In the genomic region with DNA sequence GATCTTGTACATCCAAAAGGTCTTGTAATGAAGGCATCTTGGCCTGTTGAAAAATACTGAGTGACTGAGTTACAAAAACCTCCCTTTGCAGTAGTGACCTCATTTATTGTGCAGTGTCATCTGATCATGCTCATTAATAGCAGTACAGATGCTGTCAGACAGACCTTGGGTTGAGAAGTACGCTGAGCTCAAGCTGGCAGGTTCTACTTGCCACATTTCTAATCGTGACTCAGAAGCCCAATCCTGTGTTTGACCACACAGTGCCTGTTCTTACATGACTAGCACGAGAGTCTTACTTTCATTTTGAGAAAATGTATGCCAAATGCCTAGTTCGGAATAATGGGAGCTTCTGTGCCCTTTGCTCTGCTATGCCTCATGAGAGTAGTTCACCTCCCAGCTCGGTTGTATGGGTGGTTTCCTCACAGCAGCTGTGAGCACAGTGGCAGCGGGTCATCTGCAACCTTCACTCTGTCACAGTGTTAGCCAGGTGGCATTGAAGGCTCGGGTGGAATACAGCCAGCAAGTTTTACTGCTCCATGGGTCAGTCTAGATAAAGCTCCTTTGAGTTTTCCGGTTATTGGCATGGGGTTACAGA, we compare ENCODE assay signal across 24 mouse cellular contexts. TPM values are rescaled to one million over a fixed set of nuclear protein-coding genes. Genes with fewer than 3 reads are reported as not detected.
A peak's percentile ranks its signal among the peaks of the same experiment; 100 is the strongest.
DNase-seq lines count a peak whose midpoint lies in the region; ATAC-seq and TF ChIP-seq lines count a peak whose summit lies in the region.
"Had no signal": no experiment of that assay in that cellular context is flagged by ENCODE, and none has a peak within 500 bp of the region (broad histone marks: within the 10 kb centered on the region; RNA-seq: fewer than 3 reads in every experiment).

No protein-coding gene starts in this region.

- H3K79me2 ChIP-seq in liver, adult 2 months (ENCODE audit: control insufficient read depth, insufficient read depth, low read length): peaks cover 23% of the 10 kb centered on the region; the same call in 1 of the 2 replicates

- H3K4me1 ChIP-seq in liver, adult 2 months (ENCODE audit: control insufficient read depth, insufficient read depth, low read length): peaks cover 18% of the 10 kb centered on the region
- H3K4me1 ChIP-seq in liver, embryonic 12.5 days: peaks cover 12% of the 10 kb centered on the region
- H3K4me1 ChIP-seq: embryonic facial prominence, embryonic 10.5 days; hindbrain, embryonic 10.5 days; intestine, embryonic 15.5 days; stomach, embryonic 15.5 days had no signal

- H3K27ac ChIP-seq in liver, adult 2 months (replicated peaks; ENCODE audit: insufficient read depth, low read depth, low read length): peak overlapping the region; percentile 15; the same call in 1 of the 2 replicates
- H3K27ac ChIP-seq in liver, embryonic 12.5 days: no peak overlapping the region
- H3K27ac ChIP-seq: embryonic facial prominence, embryonic 10.5 days; forebrain, embryonic 15.5 days; hindbrain, embryonic 10.5 days; intestine, embryonic 15.5 days; layer of hippocampus, adult 2 months; macrophage; stomach, embryonic 15.5 days had no signal

- no peak overlapping the region for H3K4me2 ChIP-seq in liver, embryonic 12.5 days
- H3K4me2 ChIP-seq: forebrain, embryonic 15.5 days; heart, embryonic 11.5 days; intestine, embryonic 15.5 days; midbrain, embryonic 11.5 days; stomach, embryonic 15.5 days had no signal

- 27% methylated on average over 8 of the region's 8 CpGs for whole genome bisulfite sequencing in liver, adult 2 months
- 86% methylated on average over 8 of the region's 8 CpGs for WGBS in liver, embryonic 12.5 days (ENCODE audit: insufficient replicate concordance)

- no peak overlapping the region for H3K9ac ChIP-seq in liver, adult 2 months (ENCODE audit: low read depth, low read length)
- H3K9ac ChIP-seq in liver, embryonic 12.5 days: no peak overlapping the region
- H3K9ac ChIP-seq: forebrain, embryonic 15.5 days; intestine, embryonic 15.5 days; stomach, embryonic 15.5 days had no signal

- no peaks in the 10 kb centered on the region for H3K27me3 ChIP-seq in liver, adult 2 months (ENCODE audit: control insufficient read depth, insufficient read depth, low read length)
- no peaks in the 10 kb centered on the region for H3K27me3 ChIP-seq in liver, embryonic 12.5 days (replicated peaks)
- H3K27me3 ChIP-seq: forebrain, embryonic 15.5 days; intestine, embryonic 15.5 days; stomach, embryonic 15.5 days had no signal

- no peak overlapping the region for H3K4me3 ChIP-seq in liver, adult 2 months (ENCODE audit: insufficient read depth, low read depth, low read length)
- no peak overlapping the region for H3K4me3 ChIP-seq in liver, embryonic 12.5 days
- H3K4me3 ChIP-seq: embryonic facial prominence, embryonic 10.5 days; forebrain, embryonic 15.5 days; hindbrain, embryonic 10.5 days; intestine, embryonic 15.5 days; layer of hippocampus, adult 2 months; stomach, embryonic 15.5 days had no signal

- no peak for TF ChIP-seq POLR2A in liver, adult 2 months (IDR thresholded peaks at IDR 0.05; ENCODE audit: extremely low read depth, insufficient read depth, low read length)

- no peak for TF ChIP-seq CTCF in liver, adult 2 months (IDR thresholded peaks at IDR 0.05; ENCODE audit: low read depth, low read length)

- H3K9me3 ChIP-seq in liver, embryonic 12.5 days (replicated peaks): no peaks in the 10 kb centered on the region
- H3K9me3 ChIP-seq: embryonic facial prominence, embryonic 10.5 days; forebrain, embryonic 15.5 days; hindbrain, embryonic 10.5 days; intestine, embryonic 15.5 days; stomach, embryonic 15.5 days had no signal

- peaks cover 26% of the 10 kb centered on the region for H3K36me3 ChIP-seq in liver, adult 2 months (ENCODE audit: control insufficient read depth, insufficient read depth, low read length)
- H3K36me3 ChIP-seq in liver, embryonic 12.5 days: peaks cover 93% of the 10 kb centered on the region

- peak; percentile 32 to 84 for DNase-seq in adrenal gland, adult (ENCODE audit: inconsistent age in 2 of 2, low spot score in 1 of 2)
- DNase-seq in adrenal gland, postnatal 25 days: no peak
- DNase-seq in liver, adult 2 months (ENCODE audit: extremely low read depth, low read depth, low spot score): peak; percentile 57
- peak; percentile 30 for DNase-seq in adipocyte (ENCODE audit: low spot score)
- DNase-seq in frontal cortex, postnatal 25 days (ENCODE audit: low spot score in 2 of 2): no peak
- DNase-seq in layer of hippocampus, postnatal 36 days: no peak
- DNase-seq: cerebellum, adult 11 months; cerebellum, adult 9-11 months; kidney, postnatal 25 days; thymus, postnatal 25 days had no signal

- no peak for ATAC-seq in liver, embryonic 12.5 days
- ATAC-seq: activated CD4-positive, CD25-positive, alpha-beta regulatory T cell, adult 4 months; forebrain, embryonic 15.5 days; hindbrain, embryonic 16.5 days; intestine, embryonic 15.5 days; lung, postnatal 0 days had no signal

RNA-seq across cellular contexts. Expression of a gene that starts 7.0 kb away (rescaled TPM):
- total RNA-seq in adrenal gland, postnatal 25 days (2021): 27.2 and 32.1 TPM in 2 replicates
- total RNA-seq in liver, adult 2 months (2014; rRNA removed): 5.2 and 7.7 TPM in 2 replicates
- polyA plus RNA-seq in liver, adult 2 months (2012; rRNA removed): 1.3 and 1.9 TPM in 2 replicates
- polyA plus RNA-seq in liver, embryonic 12.5 days (2016; fragmentation: Nextera tagmentation; extraction: Ambion mirVana): 23.5 and 24.2 TPM in 2 replicates
- 10 to 100 TPM; 12.4 TPM for total RNA-seq in layer of hippocampus, postnatal 36 days (2021)

RNA-seq across cellular contexts. Expression of a gene that starts 7.0 kb away (rescaled TPM):
- total RNA-seq in adrenal gland, postnatal 25 days (2021): 451 and 465 TPM in 2 replicates
- 559 and 593 TPM in 2 replicates for total RNA-seq in liver, adult 2 months (2014; rRNA removed)
- 314 and 324 TPM in 2 replicates for polyA plus RNA-seq in liver, adult 2 months (2012; rRNA removed)
- polyA plus RNA-seq in liver, embryonic 12.5 days (2016; fragmentation: Nextera tagmentation; extraction: Ambion mirVana): 409 and 425 TPM in 2 replicates
- 100 to 1,000 TPM; 256 to 257 TPM for total RNA-seq in layer of hippocampus, postnatal 36 days (2021)

RNA-seq across cellular contexts. Expression of a gene that starts 39.0 kb away (rescaled TPM):
- 11.1 and 14.4 TPM in 2 replicates for total RNA-seq in adrenal gland, postnatal 25 days (2021)
- total RNA-seq in liver, adult 2 months (2014; rRNA removed): 1.1 and 1.5 TPM in 2 replicates
- 1.6 and 2.6 TPM in 2 replicates for polyA plus RNA-seq in liver, adult 2 months (2012; rRNA removed)
- 10.0 and 10.4 TPM in 2 replicates for polyA plus RNA-seq in liver, embryonic 12.5 days (2016; fragmentation: Nextera tagmentation; extraction: Ambion mirVana)
- 10 to 100 TPM; 15.0 to 15.8 TPM for total RNA-seq in layer of hippocampus, postnatal 36 days (2021)

RNA-seq across cellular contexts. Expression of a gene that starts 43.8 kb away (rescaled TPM):
- 9.9 and 12.2 TPM in 2 replicates for total RNA-seq in adrenal gland, postnatal 25 days (2021)
- 677 and 1,125 TPM in 2 replicates for total RNA-seq in liver, adult 2 months (2014; rRNA removed)
- 409 and 422 TPM in 2 replicates for polyA plus RNA-seq in liver, adult 2 months (2012; rRNA removed)
- 230 and 235 TPM in 2 replicates for polyA plus RNA-seq in liver, embryonic 12.5 days (2016; fragmentation: Nextera tagmentation; extraction: Ambion mirVana)
- total RNA-seq in layer of hippocampus, postnatal 36 days (2021): 1 to 10 TPM; 1.7 to 2.2 TPM
- total RNA-seq: ES-E14 had no signal
- polyA plus RNA-seq: activated CD4-positive, CD25-positive, alpha-beta regulatory T cell, adult 4 months; macrophage had no signal

Comparison
In these comparisons a context has a peak if more than half of its experiments do, and no peak if none do; other contexts are left out.
1. DNase-seq: peak in adrenal gland, adult (2 of 2), liver, adult 2 months (single experiment) and adipocyte (single experiment); none in adrenal gland, postnatal 25 days (single experiment), frontal cortex, postnatal 25 days (0 of 2) and layer of hippocampus, postnatal 36 days (0 of 2).